Mouse (Mus musculus) limb, embryonic 10.5 days (tissue): ENCODE data around the gene Ugcg. TPM values are rescaled to one million over a fixed set of nuclear protein-coding genes. Genes with fewer than 3 reads are reported as not detected.
A peak's percentile ranks its signal among the peaks of the same experiment; 100 is the strongest.

Source experiments
- DNase-seq: peaks from one replicate; pipeline ENCODE4 v3.0.0-alpha.2; 2017; ENCODE audit warnings: low spot score
- H3K27ac ChIP-seq: fragments of 300-500 bp; sonication (generic); 2 replicates; pipeline ENCODE4 v1.5.1; 2016; ENCODE audit warnings: mild to moderate bottlenecking
- H3K27me3 ChIP-seq: fragments of 300-500 bp; sonication (generic); 2 replicates; pipeline ENCODE4 v1.6.1; 2016; ENCODE audit warnings: low read depth, mild to moderate bottlenecking; ENCODE audit not compliant: poor library complexity, severe bottlenecking
- H3K36me3 ChIP-seq: fragments of 300-500 bp; sonication (generic); 2 replicates; pipeline ENCODE4 v1.6.1; 2016; ENCODE audit warnings: mild to moderate bottlenecking, moderate library complexity
- H3K4me1 ChIP-seq: fragments of 300-500 bp; sonication (generic); 2 replicates; pipeline ENCODE4 v1.6.1; 2016
- H3K4me3 ChIP-seq: fragments of 300-500 bp; sonication (generic); 2 replicates; pipeline ENCODE4 v1.5.1; 2016; ENCODE audit warnings: mild to moderate bottlenecking, moderate library complexity
- H3K9me3 ChIP-seq: fragments of 300-500 bp; sonication (generic); replicated peaks from 2 replicates; pipeline ENCODE4 v1.6.1; 2016; ENCODE audit warnings: mild to moderate bottlenecking
- WGBS: fragments of 180-500 bp; shearing (Covaris S2); methylation state at CpG from one replicate; pipeline ENCODE4 v1.1.7; 2016; 5-methylcytosine and 5-hydroxymethylcytosine counted together
- polyA plus RNA-seq: library from polyadenylated mRNA; unstranded; fragments of >200 nt; fragmentation: Nextera tagmentation; extraction: Ambion mirVana; gene quantifications from 2 replicates; pipeline ENCODE4 v1.2.1, GENCODE M21; 2016

Gene Ugcg
- polyA plus RNA-seq, 1 experiment from 2014 or later, result 9.2 TPM

GRCm38 (mm10) chr4:59196346-59197077, 7.5 kb downstream of the Ugcg start:
- peak overlapping the region; percentile 4; the same call in 1 of the 2 replicates for H3K4me3 ChIP-seq
- DNase-seq, result peak; percentile 36
- H3K9me3 ChIP-seq, result no peaks in the 10 kb centered on the region
- H3K27ac ChIP-seq, result peak overlapping the region; percentile 66
- WGBS, result 24% methylated on average over 12 of the region's 12 CpGs
- peaks cover 35% of the 10 kb centered on the region for H3K4me1 ChIP-seq
- no peaks in the 10 kb centered on the region for H3K36me3 ChIP-seq
- H3K27me3 ChIP-seq, result no peaks in the 10 kb centered on the region

GRCm38 (mm10) chr4:59197078-59197424, 8.0 kb downstream of the Ugcg start:
- H3K36me3 ChIP-seq, result no peaks in the 10 kb centered on the region
- no peaks in the 10 kb centered on the region for H3K9me3 ChIP-seq
- no peaks in the 10 kb centered on the region for H3K27me3 ChIP-seq
- WGBS, result 39% methylated on average over 6 of the region's 6 CpGs
- peak overlapping the region; percentile 66 for H3K27ac ChIP-seq
- H3K4me3 ChIP-seq, result peak overlapping the region; percentile 4; the same call in 1 of the 2 replicates
- DNase-seq, result no peak
- peaks cover 35% of the 10 kb centered on the region for H3K4me1 ChIP-seq

- Histone ChIP-seq H3K27ac (no peak overlapping the region), H3K4me3 (no peak overlapping the region), H3K36me3 (no peaks in the 10 kb centered on the region), H3K9me3 (no peaks in the 10 kb centered on the region), H3K4me1 (peaks cover 35% of the 10 kb centered on the region), H3K27me3 (no peaks in the 10 kb centered on the region)
- WGBS, result 65% methylated on average over 3 of the region's 3 CpGs
- DNase-seq, result no peak
Observed at GRCm38 (mm10) chr4:59197462-59197861, 8.4 kb downstream of the Ugcg start.

- no peaks in the 10 kb centered on the region for H3K27me3 ChIP-seq
- peaks cover 42% of the 10 kb centered on the region for H3K4me1 ChIP-seq
- no peaks in the 10 kb centered on the region for H3K36me3 ChIP-seq
- H3K4me3 ChIP-seq, result no peak overlapping the region
- 58% methylated on average over 8 of the region's 8 CpGs for WGBS
- H3K9me3 ChIP-seq, result no peaks in the 10 kb centered on the region
- H3K27ac ChIP-seq, result no peak overlapping the region
- peak; percentile 32 for DNase-seq
Observed at GRCm38 (mm10) chr4:59199341-59199740, 10.3 kb downstream of the Ugcg start.

GRCm38 (mm10) chr4:59199805-59200204, 10.7 kb downstream of the Ugcg start:
- WGBS, result 40% methylated on average over 8 of the region's 8 CpGs
- no peak overlapping the region for H3K27ac ChIP-seq
- DNase-seq, result no peak
- H3K36me3 ChIP-seq, result no peaks in the 10 kb centered on the region
- no peaks in the 10 kb centered on the region for H3K9me3 ChIP-seq
- H3K27me3 ChIP-seq, result no peaks in the 10 kb centered on the region
- H3K4me1 ChIP-seq, result peaks cover 42% of the 10 kb centered on the region
- H3K4me3 ChIP-seq, result no peak overlapping the region

GRCm38 (mm10) chr4:59200636-59201035, 11.6 kb downstream of the Ugcg start:
- Histone ChIP-seq H3K27ac (no peak overlapping the region), H3K4me1 (peaks cover 42% of the 10 kb centered on the region), H3K4me3 (no peak overlapping the region), H3K27me3 (no peaks in the 10 kb centered on the region), H3K36me3 (no peaks in the 10 kb centered on the region), H3K9me3 (no peaks in the 10 kb centered on the region)
- no peak for DNase-seq
- WGBS, result 63% methylated on average over 3 of the region's 3 CpGs

- no peak overlapping the region for H3K4me3 ChIP-seq
- no peaks in the 10 kb centered on the region for H3K27me3 ChIP-seq
- H3K9me3 ChIP-seq, result no peaks in the 10 kb centered on the region
- no peak overlapping the region for H3K27ac ChIP-seq
- H3K4me1 ChIP-seq, result peaks cover 24% of the 10 kb centered on the region
- 86% methylated on average over 4 of the region's 4 CpGs for WGBS
- no peak for DNase-seq
- H3K36me3 ChIP-seq, result peaks cover 17% of the 10 kb centered on the region
Observed at GRCm38 (mm10) chr4:59204616-59205015, 15.6 kb downstream of the Ugcg start.

- WGBS, result 27% methylated on average over 2 of the region's 2 CpGs
- DNase-seq, result no peak
- Histone ChIP-seq H3K9me3 (no peaks in the 10 kb centered on the region), H3K36me3 (peaks cover 22% of the 10 kb centered on the region), H3K27ac (no peak overlapping the region), H3K4me3 (no peak overlapping the region), H3K27me3 (no peaks in the 10 kb centered on the region), H3K4me1 (peaks cover 18% of the 10 kb centered on the region)
Observed at GRCm38 (mm10) chr4:59205758-59206340, 16.8 kb downstream of the Ugcg start.

GRCm38 (mm10) chr4:59206600-59206999, 17.5 kb downstream of the Ugcg start:
- Histone ChIP-seq H3K4me1 (peaks cover 12% of the 10 kb centered on the region), H3K27me3 (no peaks in the 10 kb centered on the region), H3K36me3 (peaks cover 22% of the 10 kb centered on the region), H3K27ac (no peak overlapping the region), H3K4me3 (no peak overlapping the region), H3K9me3 (no peaks in the 10 kb centered on the region)
- 73% methylated on average over 4 of the region's 4 CpGs for WGBS
- DNase-seq, result no peak

GRCm38 (mm10) chr4:59208607-59209006, 19.6 kb downstream of the Ugcg start:
- no peaks in the 10 kb centered on the region for H3K27me3 ChIP-seq
- H3K36me3 ChIP-seq, result peaks cover 29% of the 10 kb centered on the region
- no peak for DNase-seq
- 92% methylated on average over 4 of the region's 4 CpGs for WGBS
- H3K4me3 ChIP-seq, result no peak overlapping the region
- H3K27ac ChIP-seq, result no peak overlapping the region
- H3K9me3 ChIP-seq, result no peaks in the 10 kb centered on the region
- H3K4me1 ChIP-seq, result peaks cover 12% of the 10 kb centered on the region

- Histone ChIP-seq H3K4me3 (no peak overlapping the region), H3K9me3 (no peaks in the 10 kb centered on the region), H3K36me3 (peaks cover 50% of the 10 kb centered on the region), H3K4me1 (no peaks in the 10 kb centered on the region), H3K27ac (no peak overlapping the region), H3K27me3 (no peaks in the 10 kb centered on the region)
- WGBS, result 95% methylated on average over 9 of the region's 9 CpGs
- no peak for DNase-seq
Observed at GRCm38 (mm10) chr4:59211181-59211580, 22.1 kb downstream of the Ugcg start.

- Histone ChIP-seq H3K36me3 (peaks cover 55% of the 10 kb centered on the region), H3K4me3 (no peak overlapping the region), H3K4me1 (no peaks in the 10 kb centered on the region), H3K27me3 (no peaks in the 10 kb centered on the region), H3K27ac (no peak overlapping the region), H3K9me3 (no peaks in the 10 kb centered on the region)
- 80% methylated on average over 4 of the region's 4 CpGs for WGBS
- DNase-seq, result no peak
Observed at GRCm38 (mm10) chr4:59213833-59214232, 24.8 kb downstream of the Ugcg start.

- Histone ChIP-seq H3K4me1 (no peaks in the 10 kb centered on the region), H3K36me3 (peaks cover 60% of the 10 kb centered on the region), H3K27me3 (no peaks in the 10 kb centered on the region), H3K9me3 (no peaks in the 10 kb centered on the region), H3K27ac (no peak overlapping the region), H3K4me3 (no peak overlapping the region)
- DNase-seq, result no peak
- WGBS, result 97% methylated on average over 5 of the region's 5 CpGs
Observed at GRCm38 (mm10) chr4:59214695-59215094, 25.6 kb downstream of the Ugcg start.
